Mouse (Mus musculus) heart, adult 2 months (tissue): ENCODE results near the gene Shb. TPM values are rescaled to one million over a fixed set of nuclear protein-coding genes. Genes with fewer than 3 reads are reported as not detected.

Experiments
- DNase-seq, 2 experiments: peaks; one replicate each; pipeline ENCODE4 v3.0.0; 2021
- H3K27ac ChIP-seq: fragments of 200-600 bp; 2 replicates; pipeline ENCODE4 v1.8.1; 2022
- H3K27me3 ChIP-seq: fragments of 200-500 bp; 2 replicates; pipeline ENCODE4 v1.6.1; 2012; ENCODE audit warnings: mild to moderate bottlenecking, low read length, inconsistent platforms, mixed read lengths; ENCODE audit not compliant: control insufficient read depth, insufficient read depth
- H3K36me3 ChIP-seq: fragments of 200-500 bp; 2 replicates; pipeline ENCODE4 v1.6.1; 2012; ENCODE audit warnings: low read length, inconsistent platforms; ENCODE audit not compliant: control insufficient read depth, insufficient read depth
- H3K4me1 ChIP-seq: fragments of 200-500 bp; 2 replicates; pipeline ENCODE4 v1.6.1; 2011; ENCODE audit warnings: low read length; ENCODE audit not compliant: control insufficient read depth, insufficient read depth
- H3K4me3 ChIP-seq: fragments of 200-600 bp; 2 replicates; pipeline ENCODE4 v1.8.1; 2022
- H3K79me2 ChIP-seq: fragments of 200-500 bp; replicated peaks from 2 replicates; pipeline ENCODE4 v1.6.1; 2012; ENCODE audit warnings: mild to moderate bottlenecking, inconsistent platforms, low read length, moderate library complexity, mixed read lengths; ENCODE audit not compliant: control insufficient read depth, insufficient read depth
- H3K9ac ChIP-seq: fragments of 200-500 bp; 2 replicates; pipeline ENCODE4 v1.6.1; 2012; ENCODE audit warnings: low read depth, mild to moderate bottlenecking, control low read depth, inconsistent platforms, low read length, mixed read lengths
- CTCF ChIP-seq: fragments of 200-600 bp; IDR thresholded peaks from 2 replicates; pipeline ENCODE4 v1.8.1; 2022; ENCODE audit warnings: antibody characterized with exemption, mild to moderate bottlenecking, moderate library complexity
- EP300 ChIP-seq: fragments of 200-500 bp; IDR thresholded peaks from 2 replicates; pipeline ENCODE4 v1.6.1; 2011; ENCODE audit warnings: low read depth, low read length, control low read depth; ENCODE audit not compliant: insufficient read depth
- POLR2A ChIP-seq: fragments of 200-500 bp; IDR thresholded peaks from 2 replicates; pipeline ENCODE4 v1.6.1; 2011; ENCODE audit warnings: mild to moderate bottlenecking, low read depth, low read length, control low read depth; ENCODE audit not compliant: insufficient read depth
- WGBS: fragments of 180-500 bp; shearing (Covaris S2); methylation state at CpG from one replicate; pipeline ENCODE4 v1.1.7; 2018; 5-methylcytosine and 5-hydroxymethylcytosine counted together
- intact Hi-C: fragments of 180-260 bp; cut with DNase I; formaldehyde crosslinking; loops from one replicate; pipeline ENCODE4 v1.15.1; 2025
- polyA plus RNA-seq: library from polyadenylated mRNA; depleted of rRNA; stranded (reverse); fragments of >200 nt; gene quantifications from 2 replicates; pipeline ENCODE4 v1.2.3, GENCODE M21; 2012
- total RNA-seq, 2 experiments: library from RNA; stranded (reverse); gene quantifications; 2 replicates each; pipeline ENCODE4 v1.2.3; 2021

Gene Shb
- total and polyA plus RNA-seq, 3 experiments, result 19.4 to 43.0 (median 27.2) TPM

GRCm38 (mm10) chr4:45510163-45510562 is 22.1 kb downstream of the Shb start:
- intact Hi-C loops, result no loop called here
- H3K9ac ChIP-seq, result no peak overlapping the region

DNA sequence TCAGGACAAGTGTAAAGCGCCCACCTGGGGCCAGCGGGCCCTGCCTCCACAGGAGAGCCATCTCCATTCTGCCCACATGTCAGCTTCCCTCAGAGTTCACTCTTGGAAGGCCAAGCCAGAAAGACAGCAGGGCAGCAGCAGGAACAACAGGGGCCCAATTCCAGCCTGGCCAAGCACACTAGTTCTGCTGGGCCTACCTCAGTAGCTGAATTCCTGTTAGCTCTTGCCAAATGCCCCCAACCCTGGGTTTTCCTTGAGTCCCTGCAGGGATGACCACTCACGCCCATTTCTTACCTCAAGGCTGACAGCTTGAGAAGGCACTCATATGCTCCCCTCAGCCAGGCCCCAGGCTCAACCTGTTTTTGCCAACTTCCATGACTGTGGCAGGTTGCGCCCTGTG is 22.9 kb downstream of the Shb start:
- WGBS, result 97% methylated on average over 4 of the region's 4 CpGs
- Histone ChIP-seq H3K36me3 (no peaks in the 10 kb centered on the region), H3K79me2 (no peaks in the 10 kb centered on the region), H3K27ac (no peak overlapping the region), H3K9ac (no peak overlapping the region), H3K4me1 (peaks cover 36% of the 10 kb centered on the region), H3K4me3 (no peak overlapping the region), H3K27me3 (no peaks in the 10 kb centered on the region)
- no peak for TF ChIP-seq CTCF
- intact Hi-C loops, result loop anchor here (2.0 kb wide), 1 partner anchor 19 kb away; no protein-coding TSS in a partner anchor
- DNase-seq, result no peak

More at GRCm38 (mm10) chr4:45510163-45510562, 22.1 kb downstream of the Shb start:
- no peaks in the 10 kb centered on the region for H3K27me3 ChIP-seq
- no peak overlapping the region for H3K4me3 ChIP-seq
- peaks cover 38% of the 10 kb centered on the region for H3K4me1 ChIP-seq
- no peak overlapping the region; the same call in 1 of the 2 replicates for H3K27ac ChIP-seq
- WGBS, result 52% methylated on average over 6 of the region's 6 CpGs
- TF ChIP-seq EP300 (0 out of 2 replicates have a peak, but pooled peaks have one; percentile 51), POLR2A (no peak)
- peak in 1 of 2 experiments; percentile 75 for DNase-seq
- H3K36me3 ChIP-seq, result no peaks in the 10 kb centered on the region; the same call in none of the 2 replicates
- no peaks in the 10 kb centered on the region for H3K79me2 ChIP-seq

DNA sequence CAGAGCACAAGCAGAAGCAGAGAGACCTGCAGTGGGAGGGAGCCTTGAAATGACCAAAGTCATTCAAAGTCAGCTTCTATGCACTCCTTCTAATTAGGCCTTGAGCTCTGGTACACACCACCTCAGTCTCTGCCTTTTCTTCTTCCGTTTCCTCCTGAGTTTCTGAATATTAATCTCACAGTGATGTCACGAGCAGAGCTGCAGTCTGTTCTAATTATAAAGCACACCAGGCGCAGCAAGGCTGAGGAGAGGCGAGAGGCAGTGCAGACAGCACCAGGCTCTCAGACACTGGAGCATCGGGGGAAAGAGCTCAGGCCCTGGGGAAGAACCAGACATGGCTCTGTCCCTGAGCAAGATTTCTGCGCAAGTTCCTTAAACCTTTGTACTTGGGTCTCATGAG is 23.8 kb downstream of the Shb start:
- DNase-seq, result no peak
- 39% methylated on average over 6 of the region's 6 CpGs for WGBS
- Histone ChIP-seq H3K79me2 (no peaks in the 10 kb centered on the region), H3K36me3 (no peaks in the 10 kb centered on the region), H3K4me1 (peaks cover 32% of the 10 kb centered on the region), H3K9ac (no peak overlapping the region), H3K27ac (peak overlapping the region; percentile 52), H3K4me3 (no peak overlapping the region), H3K27me3 (no peaks in the 10 kb centered on the region)
- intact Hi-C loops, result loop anchor here (2.0 kb wide), 1 partner anchor 20 kb away; no protein-coding TSS in a partner anchor
- TF ChIP-seq CTCF (no peak), POLR2A (no peak), EP300 (no peak)

DNA sequence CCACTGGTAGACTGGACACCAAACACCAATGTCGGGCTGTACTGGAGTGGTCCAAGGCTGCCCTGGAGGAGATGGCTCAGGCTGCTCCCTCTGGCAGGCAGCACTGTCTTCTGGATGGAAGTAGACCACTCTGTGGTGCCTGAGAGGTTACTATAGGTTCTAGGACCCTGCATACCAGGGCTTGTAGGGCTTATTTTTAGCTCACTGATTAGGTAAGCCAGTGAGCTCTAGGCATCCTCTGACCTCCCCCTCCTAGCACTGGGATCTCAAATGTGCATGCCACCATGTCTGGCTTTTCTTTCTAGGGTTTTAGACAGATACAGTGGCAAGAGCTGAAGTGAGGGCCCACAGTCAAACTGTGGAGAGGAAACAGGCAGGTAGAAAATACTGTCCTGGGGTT is 24.8 kb downstream of the Shb start:
- H3K9ac ChIP-seq, result no peak overlapping the region
- TF ChIP-seq POLR2A (no peak), EP300 (0 out of 2 replicates have a peak, but pooled peaks have one; percentile 18)

GRCm38 (mm10) chr4:45507039-45507438 is 25.2 kb downstream of the Shb start:
- Histone ChIP-seq H3K79me2 (no peaks in the 10 kb centered on the region), H3K36me3 (no peaks in the 10 kb centered on the region), H3K27ac (peak overlapping the region; percentile 52), H3K27me3 (no peaks in the 10 kb centered on the region), H3K4me1 (peaks cover 27% of the 10 kb centered on the region), H3K9ac (no peak overlapping the region), H3K4me3 (no peak overlapping the region)
- 55% methylated on average over 9 of the region's 9 CpGs for WGBS
- DNase-seq, result no peak
- TF ChIP-seq CTCF (no peak), EP300 (no peak), POLR2A (no peak)
- intact Hi-C loops, result loop anchor here (2.0 kb wide), 1 partner anchor 22 kb away; no protein-coding TSS in a partner anchor

More for the DNA sequence above, 24.8 kb downstream of the Shb start:
- Histone ChIP-seq H3K4me1 (peaks cover 25% of the 10 kb centered on the region), H3K27ac (peak overlapping the region; percentile 52), H3K27me3 (no peaks in the 10 kb centered on the region), H3K4me3 (no peak overlapping the region), H3K79me2 (no peaks in the 10 kb centered on the region), H3K36me3 (no peaks in the 10 kb centered on the region)
- no peak for DNase-seq
- intact Hi-C loops, result loop anchor here (2.0 kb wide), 1 partner anchor 23 kb away; no protein-coding TSS in a partner anchor
- 65% methylated on average over 1 of the region's 1 CpGs for WGBS

DNA sequence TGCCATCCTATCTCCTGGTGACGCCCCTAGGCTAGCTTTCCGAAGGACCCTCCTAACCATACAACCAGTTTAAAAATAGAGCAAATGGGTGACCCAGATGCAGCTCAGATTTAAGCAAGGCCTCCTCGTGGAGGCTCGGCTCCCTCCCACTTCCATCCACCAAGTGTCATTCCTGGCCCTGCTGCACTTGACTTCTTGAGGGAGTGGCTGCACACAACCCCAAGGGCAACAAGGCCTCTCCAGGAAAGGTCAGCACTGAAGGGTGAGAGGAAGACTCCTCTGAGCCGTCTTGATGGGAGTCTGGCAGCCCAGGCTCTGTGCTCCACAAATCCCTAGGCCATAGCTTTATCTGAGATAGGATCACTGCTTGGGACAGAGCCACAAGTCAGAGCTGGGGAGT is 25.7 kb downstream of the Shb start:
- Histone ChIP-seq H3K36me3 (no peaks in the 10 kb centered on the region), H3K4me3 (no peak overlapping the region), H3K4me1 (peaks cover 27% of the 10 kb centered on the region), H3K79me2 (no peaks in the 10 kb centered on the region), H3K27ac (peak overlapping the region; percentile 52), H3K9ac (no peak overlapping the region), H3K27me3 (no peaks in the 10 kb centered on the region)
- intact Hi-C loops, result loop anchor here (2.0 kb wide), 1 partner anchor 22 kb away; no protein-coding TSS in a partner anchor
- TF ChIP-seq EP300 (no peak), CTCF (0 out of 2 replicates have a peak, but pooled peaks have one; percentile 11)
- no peak for DNase-seq
- WGBS, result 38% methylated on average over 5 of the region's 5 CpGs
